Mouse (Mus musculus): ENCODE results near the gene Idh3b. TPM values are rescaled to one million over a fixed set of nuclear protein-coding genes. Genes with fewer than 3 reads are reported as not detected.
A peak's percentile ranks its signal among the peaks of the same experiment; 100 is the strongest.

The Idh3b gene
- polyA plus RNA-seq, 1 experiment, result 524 TPM

DNA sequence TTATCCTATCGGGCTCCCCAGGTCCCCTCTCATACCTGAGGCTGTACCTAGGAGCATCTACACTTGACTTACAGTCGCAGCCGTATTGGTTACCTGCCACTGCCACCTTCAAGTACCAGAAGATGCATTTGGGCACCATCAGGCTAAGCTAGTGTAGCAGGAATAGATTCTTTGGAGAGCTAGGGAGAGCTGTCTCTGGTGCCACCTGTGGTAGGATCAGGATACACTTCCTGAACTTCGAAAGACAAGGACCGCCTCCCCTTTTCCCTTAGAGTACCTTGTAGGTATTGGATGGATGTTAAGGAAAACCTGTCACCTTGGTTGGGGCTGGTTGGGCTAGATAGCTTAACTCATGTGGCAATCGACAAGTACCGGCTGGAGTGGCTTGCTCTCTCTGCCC is 16.3 kb downstream of the Idh3b start:
- Histone ChIP-seq H3K4me1 (ENCODE audit: control insufficient read depth, insufficient read depth, low read length) (no peaks in the 10 kb centered on the region), H3K4me3 (ENCODE audit: insufficient read depth, low read depth, low read length) (no peak overlapping the region), H3K27ac (ENCODE audit: insufficient read depth, low read depth, low read length) (no peak overlapping the region), H3K36me3 (ENCODE audit: control insufficient read depth, insufficient read depth, low read length) (no peaks in the 10 kb centered on the region), H3K27me3 (replicated peaks; ENCODE audit: control insufficient read depth, insufficient read depth, low read length) (no peaks in the 10 kb centered on the region)
- no peak for DNase-seq
- WGBS, result 72% methylated on average over 7 of the region's 7 CpGs
- no peak for TF ChIP-seq CTCF (conservative IDR thresholded peaks at IDR 0.05; ENCODE audit: insufficient read depth, insufficient read length, low read depth, low read length)

DNA sequence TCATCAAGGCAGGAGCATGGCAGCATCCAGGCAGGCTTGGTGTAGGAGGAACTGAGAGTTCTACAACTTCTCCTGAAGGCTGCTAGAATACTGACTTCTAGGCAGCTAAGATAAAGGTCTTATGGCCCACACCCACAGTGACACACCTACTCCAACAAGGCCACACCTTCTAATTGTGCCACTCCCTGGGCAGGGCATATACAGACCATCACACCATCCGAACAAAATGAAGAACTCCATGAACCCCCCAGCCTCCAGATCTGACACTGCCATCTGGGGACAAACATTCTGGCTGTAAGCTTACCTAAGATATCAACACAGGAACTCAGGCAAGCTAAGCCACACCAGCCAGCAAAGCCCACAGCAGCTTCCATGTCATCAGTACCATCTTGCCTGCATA is 18.8 kb downstream of the Idh3b start:
- no peak for TF ChIP-seq POLR2A (IDR thresholded peaks at IDR 0.05; ENCODE audit: low read depth, low read length)
- no peak for TF ChIP-seq CTCF (conservative IDR thresholded peaks at IDR 0.05; ENCODE audit: insufficient read depth, insufficient read length, low read depth, low read length)
- no peaks in the 10 kb centered on the region for H3K4me1 ChIP-seq (ENCODE audit: control insufficient read depth, insufficient read depth, low read length)
- WGBS, result 100% methylated on average over 1 of the region's 1 CpGs
- no peak overlapping the region for H3K4me3 ChIP-seq (ENCODE audit: insufficient read depth, low read depth, low read length)
- no peaks in the 10 kb centered on the region for H3K27me3 ChIP-seq (replicated peaks; ENCODE audit: control insufficient read depth, insufficient read depth, low read length)
- H3K36me3 ChIP-seq (ENCODE audit: control insufficient read depth, insufficient read depth, low read length), result no peaks in the 10 kb centered on the region
- H3K27ac ChIP-seq (ENCODE audit: insufficient read depth, low read depth, low read length), result no peak overlapping the region
- no peak for DNase-seq

DNA sequence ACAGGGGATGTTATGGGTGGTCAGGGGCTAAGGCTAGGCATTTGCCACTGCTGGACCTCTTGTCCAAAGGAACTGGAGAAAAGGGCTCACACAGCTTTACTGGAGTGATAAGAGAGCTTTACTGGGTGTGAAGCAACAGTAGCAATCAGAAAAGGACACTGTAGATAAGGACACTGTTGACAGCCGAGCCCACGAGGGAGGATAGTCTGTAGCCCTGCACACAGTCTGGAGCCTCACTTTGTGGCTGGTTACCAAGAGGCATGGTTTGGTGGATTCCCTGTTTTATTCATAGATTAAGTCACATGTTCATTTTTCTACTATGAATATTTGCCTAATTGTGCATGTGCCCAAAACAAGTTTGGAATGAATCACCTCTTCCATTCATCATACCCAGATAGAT is 21.9 kb downstream of the Idh3b start:
- WGBS, result 78% methylated on average over 2 of the region's 2 CpGs

DNA sequence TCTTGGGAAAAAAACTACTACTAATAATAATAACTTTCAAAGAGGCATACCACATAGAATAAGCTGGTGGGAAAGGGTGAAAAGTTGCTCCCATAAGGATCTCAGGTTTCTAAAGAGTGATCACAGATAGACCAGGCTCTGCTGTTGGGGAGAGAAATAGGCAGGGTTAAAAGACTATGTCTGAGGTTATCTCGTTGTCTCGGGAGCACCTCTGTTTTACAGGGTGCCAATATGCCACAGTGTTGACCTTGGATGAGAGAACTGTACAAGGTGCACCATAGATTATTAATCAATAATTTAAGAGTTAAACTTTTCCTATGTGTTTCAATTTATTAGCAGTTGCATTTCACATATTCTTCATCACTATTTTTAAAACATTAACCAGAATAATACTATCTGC is 22.4 kb downstream of the Idh3b start:
- H3K36me3 ChIP-seq (ENCODE audit: control insufficient read depth, insufficient read depth, low read length), result no peaks in the 10 kb centered on the region
- no peaks in the 10 kb centered on the region for H3K27me3 ChIP-seq (replicated peaks; ENCODE audit: control insufficient read depth, insufficient read depth, low read length)
- no peak overlapping the region for H3K27ac ChIP-seq (ENCODE audit: insufficient read depth, low read depth, low read length)
- no peaks in the 10 kb centered on the region for H3K4me1 ChIP-seq (ENCODE audit: control insufficient read depth, insufficient read depth, low read length)
- WGBS, result 81% methylated on average over 2 of the region's 2 CpGs
- TF ChIP-seq CTCF (conservative IDR thresholded peaks at IDR 0.05; ENCODE audit: insufficient read depth, insufficient read length, low read depth, low read length) (no peak), POLR2A (IDR thresholded peaks at IDR 0.05; ENCODE audit: low read depth, low read length) (no peak)
- DNase-seq, result no peak
- H3K4me3 ChIP-seq (ENCODE audit: insufficient read depth, low read depth, low read length), result no peak overlapping the region

More for the DNA sequence above, 21.9 kb downstream of the Idh3b start:
- Histone ChIP-seq H3K4me1 (ENCODE audit: control insufficient read depth, insufficient read depth, low read length) (no peaks in the 10 kb centered on the region), H3K4me3 (ENCODE audit: insufficient read depth, low read depth, low read length) (no peak overlapping the region), H3K36me3 (ENCODE audit: control insufficient read depth, insufficient read depth, low read length) (no peaks in the 10 kb centered on the region), H3K27me3 (replicated peaks; ENCODE audit: control insufficient read depth, insufficient read depth, low read length) (no peaks in the 10 kb centered on the region), H3K27ac (ENCODE audit: insufficient read depth, low read depth, low read length) (no peak overlapping the region)
- DNase-seq, result no peak
- TF ChIP-seq CTCF (conservative IDR thresholded peaks at IDR 0.05; ENCODE audit: insufficient read depth, insufficient read length, low read depth, low read length) (no peak), POLR2A (IDR thresholded peaks at IDR 0.05; ENCODE audit: low read depth, low read length) (no peak)

DNA sequence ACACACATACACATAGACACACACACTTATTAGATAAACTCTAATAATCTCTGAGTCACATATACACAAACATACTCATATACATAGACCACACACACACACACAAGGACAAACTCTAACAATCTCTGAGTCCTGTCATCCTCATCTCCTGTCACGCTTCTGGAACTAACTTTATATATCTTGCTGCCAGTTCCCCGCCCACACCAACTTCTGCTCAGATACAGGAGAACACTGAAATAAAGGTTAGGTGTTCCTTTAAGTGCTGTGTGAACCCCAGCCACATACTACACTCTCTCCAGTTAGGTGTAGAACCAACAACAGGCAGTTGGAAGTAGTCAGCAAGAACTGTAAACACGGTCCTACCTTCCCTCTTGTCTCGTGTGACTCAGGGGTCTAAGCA is 23.5 kb downstream of the Idh3b start:
- WGBS, result 75% methylated on average over 4 of the region's 4 CpGs
- TF ChIP-seq CTCF (conservative IDR thresholded peaks at IDR 0.05; ENCODE audit: insufficient read depth, insufficient read length, low read depth, low read length) (no peak), POLR2A (IDR thresholded peaks at IDR 0.05; ENCODE audit: low read depth, low read length) (no peak)
- Histone ChIP-seq H3K4me3 (ENCODE audit: insufficient read depth, low read depth, low read length) (no peak overlapping the region), H3K4me1 (ENCODE audit: control insufficient read depth, insufficient read depth, low read length) (no peaks in the 10 kb centered on the region), H3K27me3 (replicated peaks; ENCODE audit: control insufficient read depth, insufficient read depth, low read length) (no peaks in the 10 kb centered on the region), H3K36me3 (ENCODE audit: control insufficient read depth, insufficient read depth, low read length) (no peaks in the 10 kb centered on the region), H3K27ac (ENCODE audit: insufficient read depth, low read depth, low read length) (no peak overlapping the region)
- no peak for DNase-seq

DNA sequence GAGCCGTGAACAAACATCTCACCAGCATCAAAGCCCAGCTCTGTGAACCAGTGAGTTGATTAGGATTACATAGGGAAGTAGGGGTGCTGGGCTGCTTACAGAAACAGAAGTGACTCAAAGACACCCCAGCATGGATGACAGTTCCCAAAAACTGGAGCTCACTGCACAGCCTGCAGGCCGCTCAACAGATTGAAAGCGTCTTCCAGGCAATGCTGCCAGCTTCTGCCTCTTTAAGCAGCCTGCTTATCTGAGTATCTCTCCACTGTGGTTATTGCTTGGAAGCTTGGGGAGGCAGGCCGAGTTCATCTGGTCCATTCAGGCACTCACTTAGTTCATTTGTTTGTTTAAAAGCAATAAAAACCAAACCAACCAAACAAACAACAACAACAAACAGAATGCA is 27.6 kb downstream of the Idh3b start:
- no peak overlapping the region for H3K4me3 ChIP-seq (ENCODE audit: insufficient read depth, low read depth, low read length)
- WGBS, result 82% methylated on average over 4 of the region's 4 CpGs
- H3K4me1 ChIP-seq (ENCODE audit: control insufficient read depth, insufficient read depth, low read length), result no peaks in the 10 kb centered on the region
- H3K27me3 ChIP-seq (replicated peaks; ENCODE audit: control insufficient read depth, insufficient read depth, low read length), result no peaks in the 10 kb centered on the region
- TF ChIP-seq CTCF (conservative IDR thresholded peaks at IDR 0.05; ENCODE audit: insufficient read depth, insufficient read length, low read depth, low read length) (no peak), POLR2A (IDR thresholded peaks at IDR 0.05; ENCODE audit: low read depth, low read length) (no peak)
- no peaks in the 10 kb centered on the region for H3K36me3 ChIP-seq (ENCODE audit: control insufficient read depth, insufficient read depth, low read length)
- no peak for DNase-seq
- H3K27ac ChIP-seq (ENCODE audit: insufficient read depth, low read depth, low read length), result no peak overlapping the region

DNA sequence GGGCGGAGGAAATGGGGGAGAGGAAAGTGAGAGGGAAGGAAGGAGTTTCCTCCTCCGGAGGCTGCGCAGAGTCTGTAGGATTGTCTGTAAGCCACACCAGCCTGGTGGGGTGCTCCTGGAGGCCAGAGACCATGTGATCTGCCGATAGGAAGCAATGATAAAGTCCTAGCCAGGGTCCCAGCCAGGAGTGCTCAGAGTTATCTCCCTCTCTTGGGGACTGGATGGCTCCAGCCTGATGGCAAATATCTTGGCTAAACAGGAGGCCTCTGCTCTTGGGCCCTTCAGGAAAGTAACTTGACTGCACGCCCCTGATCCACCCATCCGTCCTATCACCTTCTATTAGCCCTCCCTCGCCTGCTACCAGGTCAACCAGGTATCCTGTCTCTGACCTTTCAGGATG is 36.1 kb downstream of the Idh3b start:
- TF ChIP-seq CTCF (conservative IDR thresholded peaks at IDR 0.05; ENCODE audit: insufficient read depth, insufficient read length, low read depth, low read length), result no peak
- Histone ChIP-seq H3K27me3 (replicated peaks; ENCODE audit: control insufficient read depth, insufficient read depth, low read length) (no peaks in the 10 kb centered on the region), H3K4me3 (ENCODE audit: insufficient read depth, low read depth, low read length) (no peak overlapping the region), H3K36me3 (ENCODE audit: control insufficient read depth, insufficient read depth, low read length) (no peaks in the 10 kb centered on the region), H3K27ac (ENCODE audit: insufficient read depth, low read depth, low read length) (no peak overlapping the region), H3K4me1 (ENCODE audit: control insufficient read depth, insufficient read depth, low read length) (no peaks in the 10 kb centered on the region)
- 67% methylated on average over 7 of the region's 7 CpGs for WGBS
- no peak for DNase-seq

DNA sequence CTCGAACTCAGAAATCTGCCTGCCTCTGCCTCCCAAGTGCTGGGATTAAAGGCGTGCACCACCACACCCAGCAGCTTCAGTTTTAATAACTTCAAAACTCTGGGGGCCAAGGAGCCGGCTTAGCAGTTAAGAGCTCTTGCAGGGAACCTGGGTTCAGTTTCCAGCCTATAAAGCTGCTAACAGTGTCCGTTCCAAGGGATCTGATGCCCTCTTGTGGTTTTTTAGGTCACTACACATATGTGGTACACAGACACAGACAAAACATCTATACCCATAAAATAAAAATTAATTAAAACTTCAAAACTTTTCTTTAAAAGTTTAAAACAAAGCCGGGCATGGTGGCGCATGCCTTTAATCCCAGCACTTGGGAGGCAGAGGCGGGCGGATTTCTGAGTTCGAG is 37.4 kb downstream of the Idh3b start:
- Histone ChIP-seq H3K4me1 (ENCODE audit: control insufficient read depth, insufficient read depth, low read length) (no peaks in the 10 kb centered on the region), H3K4me3 (ENCODE audit: insufficient read depth, low read depth, low read length) (no peak overlapping the region), H3K27ac (ENCODE audit: insufficient read depth, low read depth, low read length) (no peak overlapping the region), H3K27me3 (replicated peaks; ENCODE audit: control insufficient read depth, insufficient read depth, low read length) (no peaks in the 10 kb centered on the region), H3K36me3 (ENCODE audit: control insufficient read depth, insufficient read depth, low read length) (no peaks in the 10 kb centered on the region)
- 53% methylated on average over 9 of the region's 9 CpGs for WGBS
- DNase-seq, result peak; percentile 49
- TF ChIP-seq CTCF (conservative IDR thresholded peaks at IDR 0.05; ENCODE audit: insufficient read depth, insufficient read length, low read depth, low read length) (peak; percentile 25), POLR2A (IDR thresholded peaks at IDR 0.05; ENCODE audit: low read depth, low read length) (no peak)

Other genes starting within 250 kb of the Idh3b start
- not detected in 2 replicates for gene Tgm6, start 172.1 kb downstream of the Idh3b start, polyA plus RNA-seq (2012; rRNA removed)
- gene Snrpb, start 105.1 kb downstream of the Idh3b start, polyA plus RNA-seq (2012; rRNA removed), result 193 and 194 TPM in 2 replicates
- gene Tmc2, start 89.4 kb downstream of the Idh3b start, polyA plus RNA-seq (2012; rRNA removed), result not detected in 2 replicates
- 22.1 and 26.8 TPM in 2 replicates for gene Nop56, start 10.1 kb downstream of the Idh3b start, polyA plus RNA-seq (2012; rRNA removed)
- gene Ebf4, start 10.6 kb upstream of the Idh3b start, polyA plus RNA-seq (2012; rRNA removed), result 1.8 and 2.0 TPM in 2 replicates
- 14.7 and 15.0 TPM in 2 replicates for gene Cpxm1, start 113.0 kb upstream of the Idh3b start, polyA plus RNA-seq (2012; rRNA removed)
- not detected in 2 replicates for gene Gm28372, start 120.7 kb upstream of the Idh3b start, polyA plus RNA-seq (2012; rRNA removed)
- gene 1700020A23Rik, start 120.7 kb upstream of the Idh3b start, polyA plus RNA-seq (2012; rRNA removed), result 0.19 TPM in 1 of 2 replicates, not detected in the other
- not detected in 2 replicates for gene Tmem239, start 121.9 kb upstream of the Idh3b start, polyA plus RNA-seq (2012; rRNA removed)
- gene Vps16, start 139.8 kb upstream of the Idh3b start, polyA plus RNA-seq (2012; rRNA removed), result 50.8 and 56.0 TPM in 2 replicates
- 27.4 and 33.4 TPM in 2 replicates for gene Pced1a, start 140.2 kb upstream of the Idh3b start, polyA plus RNA-seq (2012; rRNA removed)
- gene Ptpra, start 165.7 kb upstream of the Idh3b start, polyA plus RNA-seq (2012; rRNA removed), result 49.9 and 59.2 TPM in 2 replicates